Mouse (Mus musculus): ENCODE measurements around the gene Rbl1. TPM values are rescaled to one million over a fixed set of nuclear protein-coding genes. Genes with fewer than 3 reads are reported as not detected.
A peak's percentile ranks its signal among the peaks of the same experiment; 100 is the strongest.

Gene Rbl1
- polyA plus RNA-seq, 1 experiment from 2014 or later: 15.6 TPM

DNA sequence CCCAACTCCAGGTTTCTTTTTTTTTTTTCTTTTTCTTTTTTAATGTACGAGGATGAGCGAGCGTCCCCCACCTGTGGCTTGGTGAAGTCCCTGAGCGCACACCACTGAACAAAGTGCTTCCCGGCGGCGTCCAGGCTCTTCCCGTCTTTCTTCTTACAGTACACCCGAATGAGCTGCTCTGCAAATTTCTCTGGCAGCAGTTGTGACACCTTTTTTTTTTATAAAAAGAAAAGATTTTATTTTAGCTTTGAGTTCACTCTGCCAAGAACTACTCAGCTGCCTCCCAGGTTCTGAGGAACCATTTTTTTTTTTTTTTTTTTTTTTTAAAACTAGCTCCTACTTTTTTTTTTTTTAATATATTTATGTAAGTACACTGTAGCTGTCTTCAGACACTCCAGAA is 102.7 kb downstream of the Rbl1 start:
- Histone ChIP-seq H3K4me2 (ENCODE audit: low read length) (no peak overlapping the region), H3K27me3 (ENCODE audit: insufficient read depth, low read length) (no peaks in the 10 kb centered on the region), H3K36me3 (ENCODE audit: insufficient read depth, low read length) (peaks cover 15% of the 10 kb centered on the region), H3K9ac (ENCODE audit: low read depth, low read length) (no peak overlapping the region), H3K4me1 (replicated peaks; ENCODE audit: insufficient read depth, low read length) (no peaks in the 10 kb centered on the region), H3K27ac (no peak overlapping the region), H3K4me3 (replicated peaks; ENCODE audit: low read depth, low read length) (no peak overlapping the region), H3K9me3 (replicated peaks; ENCODE audit: low read length) (no peaks in the 10 kb centered on the region)
- no peak for TF ChIP-seq CTCF (IDR thresholded peaks at IDR 0.05; ENCODE audit: low read depth)
- no peak for ATAC-seq (replicated peaks; ENCODE audit: low FRiP score, low read depth)
- no peak for DNase-seq (ENCODE audit: low spot score)
- 95% methylated on average over 9 of the region's 9 CpGs for WGBS

GRCm38 (mm10) chr2:157100319-157100605 is 104.1 kb downstream of the Rbl1 start:
- WGBS: 34% methylated on average over 12 of the region's 12 CpGs
- no peak overlapping the region for H3K4me2 ChIP-seq (ENCODE audit: low read length)
- H3K9ac ChIP-seq (ENCODE audit: low read depth, low read length): peak overlapping the region; percentile 28; the same call in 1 of the 2 replicates
- TF ChIP-seq CTCF (IDR thresholded peaks at IDR 0.05; ENCODE audit: low read depth): no peak
- DNase-seq (ENCODE audit: low spot score) (peak; percentile 54), ATAC-seq (replicated peaks; ENCODE audit: low FRiP score, low read depth) (peak; percentile 72)
- H3K9me3 ChIP-seq (replicated peaks; ENCODE audit: low read length): no peaks in the 10 kb centered on the region
- H3K4me3 ChIP-seq (replicated peaks; ENCODE audit: low read depth, low read length): no peak overlapping the region
- H3K27me3 ChIP-seq (ENCODE audit: insufficient read depth, low read length): no peaks in the 10 kb centered on the region
- no peaks in the 10 kb centered on the region for H3K4me1 ChIP-seq (replicated peaks; ENCODE audit: insufficient read depth, low read length)
- H3K36me3 ChIP-seq (ENCODE audit: insufficient read depth, low read length): peaks cover 12% of the 10 kb centered on the region; the same call in 1 of the 2 replicates
- 0 out of 2 replicates have a peak overlapping the region, but pooled peaks have one; percentile 21 for H3K27ac ChIP-seq

GRCm38 (mm10) chr2:157099532-157100318 is 104.6 kb downstream of the Rbl1 start:
- H3K36me3 ChIP-seq (ENCODE audit: insufficient read depth, low read length): peaks cover 11% of the 10 kb centered on the region; the same call in 1 of the 2 replicates
- WGBS: 39% methylated on average over 12 of the region's 12 CpGs
- no peaks in the 10 kb centered on the region for H3K9me3 ChIP-seq (replicated peaks; ENCODE audit: low read length)
- H3K4me1 ChIP-seq (replicated peaks; ENCODE audit: insufficient read depth, low read length): no peaks in the 10 kb centered on the region
- DNase-seq (ENCODE audit: low spot score): no peak
- H3K4me2 ChIP-seq (ENCODE audit: low read length): no peak overlapping the region
- TF ChIP-seq CTCF (IDR thresholded peaks at IDR 0.05; ENCODE audit: low read depth): no peak
- peak; percentile 62; the same call in 1 of the 2 replicates for ATAC-seq (replicated peaks; ENCODE audit: low FRiP score, low read depth)
- H3K4me3 ChIP-seq (replicated peaks; ENCODE audit: low read depth, low read length): no peak overlapping the region
- H3K27ac ChIP-seq: 0 out of 2 replicates have a peak overlapping the region, but pooled peaks have one; percentile 21
- no peaks in the 10 kb centered on the region for H3K27me3 ChIP-seq (ENCODE audit: insufficient read depth, low read length)
- H3K9ac ChIP-seq (ENCODE audit: low read depth, low read length): no peak overlapping the region

Other genes with a start within 250 kb of the Rbl1 start
- 45.8 and 48.4 TPM in 2 replicates for gene Ndrg3, start 212.5 kb downstream of the Rbl1 start, polyA plus RNA-seq (2015; fragmentation: Nextera tagmentation; extraction: Ambion mirVana)
- gene Dsn1, start 197.4 kb downstream of the Rbl1 start, polyA plus RNA-seq (2015; fragmentation: Nextera tagmentation; extraction: Ambion mirVana): 20.4 and 23.2 TPM in 2 replicates
- gene Soga1, start 125.3 kb downstream of the Rbl1 start, polyA plus RNA-seq (2015; fragmentation: Nextera tagmentation; extraction: Ambion mirVana): 1.3 and 1.8 TPM in 2 replicates
- gene Tldc2, start 117.5 kb downstream of the Rbl1 start, polyA plus RNA-seq (2015; fragmentation: Nextera tagmentation; extraction: Ambion mirVana): 2.2 and 2.5 TPM in 2 replicates
- gene Samhd1, start 69.3 kb downstream of the Rbl1 start, polyA plus RNA-seq (2015; fragmentation: Nextera tagmentation; extraction: Ambion mirVana): 19.1 and 20.0 TPM in 2 replicates
- 197 and 228 TPM in 2 replicates for gene Rpn2, start 74.5 kb upstream of the Rbl1 start, polyA plus RNA-seq (2015; fragmentation: Nextera tagmentation; extraction: Ambion mirVana)
- 0.29 and 0.33 TPM in 2 replicates for gene Mroh8, start 75.0 kb upstream of the Rbl1 start, polyA plus RNA-seq (2015; fragmentation: Nextera tagmentation; extraction: Ambion mirVana)
- not detected in 2 replicates for gene Ghrh, start 143.0 kb upstream of the Rbl1 start, polyA plus RNA-seq (2015; fragmentation: Nextera tagmentation; extraction: Ambion mirVana)
- 77.9 and 78.4 TPM in 2 replicates for gene Manbal, start 163.1 kb upstream of the Rbl1 start, polyA plus RNA-seq (2015; fragmentation: Nextera tagmentation; extraction: Ambion mirVana)
- gene Src, start 213.9 kb upstream of the Rbl1 start, polyA plus RNA-seq (2015; fragmentation: Nextera tagmentation; extraction: Ambion mirVana): 14.0 TPM in 2 replicates